12 mouse cellular contexts compared by ENCODE assay signal in genomic region chr4:141137740-141138139, GRCm38 (mm10). TPM values are rescaled to one million over a fixed set of nuclear protein-coding genes. Genes with fewer than 3 reads are reported as not detected.
DNase-seq lines count a peak whose midpoint lies in the region; ATAC-seq and TF ChIP-seq lines count a peak whose summit lies in the region.
"Not testable (repeated sequence)": the region's sequence is repeated elsewhere in the genome, so short reads cannot be mapped to it uniquely, and the experiment has no call there.
"Had no signal": no experiment of that assay in that cellular context is flagged by ENCODE, and none has a peak within 500 bp of the region (broad histone marks: within the 10 kb centered on the region; RNA-seq: fewer than 3 reads in every experiment).

No protein-coding gene starts in this region.

- not testable (repeated sequence) for TF ChIP-seq POLR2A in kidney, adult 2 months (IDR thresholded peaks at IDR 0.05; ENCODE audit: low read depth, low read length)

- ATAC-seq in hindbrain, embryonic 12.5 days (ENCODE audit: low FRiP score); limb, embryonic 15.5 days (ENCODE audit: insufficient number of reproducible peaks, low FRiP score, low TSS enrichment, low read depth); lung, embryonic 16.5 days (ENCODE audit: low read depth); neural tube, embryonic 13.5 days (ENCODE audit: low read depth): not testable (repeated sequence)

- H3K9ac ChIP-seq in hindbrain, embryonic 12.5 days; limb, embryonic 15.5 days; neural tube, embryonic 13.5 days: not testable (repeated sequence)
- H3K9ac ChIP-seq in lung, embryonic 16.5 days (ENCODE audit: low read length), result peak overlapping the region; percentile 37; the same call in 1 of the 2 replicates

- WGBS in embryonic facial prominence, embryonic 10.5 days, result 78% methylated on average over 3 of the region's 3 CpGs
- 81% methylated on average over 3 of the region's 3 CpGs for WGBS in hindbrain, embryonic 12.5 days
- 34% methylated on average over 3 of the region's 3 CpGs for WGBS in kidney, adult 2 months
- 61% methylated on average over 3 of the region's 3 CpGs for WGBS in limb, embryonic 15.5 days
- WGBS in lung, embryonic 16.5 days, result 57% methylated on average over 2 of the region's 3 CpGs
- WGBS in neural tube, embryonic 13.5 days, result 73% methylated on average over 3 of the region's 3 CpGs

- H3K4me1 ChIP-seq in embryonic facial prominence, embryonic 10.5 days, result peaks cover 57% of the 10 kb centered on the region
- H3K4me1 ChIP-seq in hindbrain, embryonic 12.5 days, result peaks cover 50% of the 10 kb centered on the region
- H3K4me1 ChIP-seq in kidney, adult 2 months (ENCODE audit: control insufficient read depth, insufficient read depth, low read length), result peaks cover 48% of the 10 kb centered on the region
- H3K4me1 ChIP-seq in limb, embryonic 15.5 days, result peaks cover 50% of the 10 kb centered on the region
- H3K4me1 ChIP-seq in lung, embryonic 16.5 days (replicated peaks; ENCODE audit: control insufficient read depth, insufficient read depth, low read length), result peaks cover 52% of the 10 kb centered on the region
- peaks cover 60% of the 10 kb centered on the region for H3K4me1 ChIP-seq in neural tube, embryonic 13.5 days (replicated peaks)

- not testable (repeated sequence) for H3K27ac ChIP-seq in embryonic facial prominence, embryonic 10.5 days (replicated peaks); hindbrain, embryonic 12.5 days; limb, embryonic 15.5 days; lung, embryonic 16.5 days (ENCODE audit: low read length); neural tube, embryonic 13.5 days (replicated peaks)
- H3K27ac ChIP-seq in gastrocnemius, adult 2 months, result peak overlapping the region; percentile 99
- H3K27ac ChIP-seq in kidney, adult 2 months (ENCODE audit: insufficient read depth, low read depth, low read length), result peak overlapping the region; percentile 85; the same call in 1 of the 2 replicates

- peak overlapping the region; percentile 85 for H3K4me2 ChIP-seq in hindbrain, embryonic 12.5 days (replicated peaks)
- 0 out of 2 replicates have a peak overlapping the region, but pooled peaks have one; percentile 4 for H3K4me2 ChIP-seq in limb, embryonic 15.5 days
- H3K4me2 ChIP-seq in lung, embryonic 16.5 days (ENCODE audit: low read depth, low read length), result peak overlapping the region; percentile 81
- H3K4me2 ChIP-seq in neural tube, embryonic 13.5 days, result peak overlapping the region; percentile 72

- H3K9me3 ChIP-seq in embryonic facial prominence, embryonic 10.5 days; hindbrain, embryonic 12.5 days (replicated peaks); limb, embryonic 15.5 days; lung, embryonic 16.5 days (ENCODE audit: control insufficient read depth, low read length); neural tube, embryonic 13.5 days: not testable (repeated sequence)

- peak; percentile 32; the same call in 1 of the 2 replicates for TF ChIP-seq CTCF in gastrocnemius, adult 2 months (IDR thresholded peaks at IDR 0.05)
- TF ChIP-seq CTCF in kidney, adult 2 months (conservative IDR thresholded peaks at IDR 0.05; ENCODE audit: insufficient read depth, insufficient read length, low read depth, low read length), result 0 out of 2 replicates have a peak, but pooled peaks have one; percentile 1

- DNase-seq in B cell, adult 2 months, result peak; percentile 53 to 64
- DNase-seq in embryonic facial prominence, embryonic 10.5 days (ENCODE audit: low spot score); gastrocnemius, adult 2 months; kidney, adult 2 months: not testable (repeated sequence)

- peaks cover 29% of the 10 kb centered on the region for H3K36me3 ChIP-seq in embryonic facial prominence, embryonic 10.5 days (replicated peaks)
- not testable (repeated sequence) for H3K36me3 ChIP-seq in hindbrain, embryonic 12.5 days; kidney, adult 2 months (ENCODE audit: control insufficient read depth, insufficient read depth, low read length); limb, embryonic 15.5 days; lung, embryonic 16.5 days (ENCODE audit: control insufficient read depth, insufficient read depth, low read length); neural tube, embryonic 13.5 days

- not testable (repeated sequence) for H3K27me3 ChIP-seq in embryonic facial prominence, embryonic 10.5 days (replicated peaks; ENCODE audit: low read depth, poor library complexity, severe bottlenecking); hindbrain, embryonic 12.5 days; kidney, adult 2 months (replicated peaks; ENCODE audit: control insufficient read depth, insufficient read depth, low read length); limb, embryonic 15.5 days; lung, embryonic 16.5 days (ENCODE audit: control insufficient read depth, insufficient read depth, low read depth, low read length); neural tube, embryonic 13.5 days

- intact Hi-C loops in gastrocnemius, adult 2 months (cut with DNase I), result loop anchor here (5.0 kb wide), 1 partner anchor 60 kb away; the partner anchor contains the start of gene Necap2

- H3K4me3 ChIP-seq in embryonic facial prominence, embryonic 10.5 days, result peak overlapping the region; percentile 75
- peak overlapping the region; percentile 84 for H3K4me3 ChIP-seq in gastrocnemius, adult 2 months
- H3K4me3 ChIP-seq in hindbrain, embryonic 12.5 days; kidney, adult 2 months (ENCODE audit: insufficient read depth, low read depth, low read length): not testable (repeated sequence)
- H3K4me3 ChIP-seq in limb, embryonic 15.5 days, result peak overlapping the region; percentile 88
- peak overlapping the region; percentile 91 for H3K4me3 ChIP-seq in lung, embryonic 16.5 days (ENCODE audit: low read length)
- peak overlapping the region; percentile 92; the same call in 1 of the 2 replicates for H3K4me3 ChIP-seq in neural tube, embryonic 13.5 days

RNA-seq across cellular contexts. Expression of gene Szrd1, which starts 1.8 kb away (rescaled TPM):
- polyA plus RNA-seq in embryonic facial prominence, embryonic 10.5 days (2016; fragmentation: Nextera tagmentation; extraction: Ambion mirVana), result 37.4 and 39.0 TPM in 2 replicates
- 100 to 1,000 TPM; 146 to 163 TPM for total RNA-seq in gastrocnemius, adult 2 months (2021)
- polyA plus RNA-seq in hindbrain, embryonic 12.5 days (2016; fragmentation: Nextera tagmentation; extraction: Ambion mirVana), result 30.7 and 32.4 TPM in 2 replicates
- polyA plus RNA-seq in kidney, adult 2 months (2012; rRNA removed), result 59.3 and 60.3 TPM in 2 replicates
- 46.9 and 51.9 TPM in 2 replicates for polyA plus RNA-seq in limb, embryonic 15.5 days (2015; fragmentation: Nextera tagmentation; extraction: Ambion mirVana)
- polyA plus RNA-seq in lung, embryonic 16.5 days (2015; fragmentation: Nextera tagmentation; extraction: Ambion mirVana), result 42.4 and 44.6 TPM in 2 replicates
- 23.4 and 27.2 TPM in 2 replicates for polyA plus RNA-seq in neural tube, embryonic 13.5 days (2015; fragmentation: Nextera tagmentation; extraction: Ambion mirVana)

RNA-seq across cellular contexts. Expression of gene Fbxo42, which starts 10.0 kb away (rescaled TPM):
- polyA plus RNA-seq in embryonic facial prominence, embryonic 10.5 days (2016; fragmentation: Nextera tagmentation; extraction: Ambion mirVana), result 29.3 and 30.6 TPM in 2 replicates
- 10 to 100 TPM; 10.8 to 10.9 TPM for total RNA-seq in gastrocnemius, adult 2 months (2021)
- polyA plus RNA-seq in hindbrain, embryonic 12.5 days (2016; fragmentation: Nextera tagmentation; extraction: Ambion mirVana), result 28.3 and 28.6 TPM in 2 replicates
- polyA plus RNA-seq in kidney, adult 2 months (2012; rRNA removed), result 11.7 and 13.0 TPM in 2 replicates
- polyA plus RNA-seq in limb, embryonic 15.5 days (2015; fragmentation: Nextera tagmentation; extraction: Ambion mirVana), result 22.5 and 25.4 TPM in 2 replicates
- 19.3 and 21.1 TPM in 2 replicates for polyA plus RNA-seq in lung, embryonic 16.5 days (2015; fragmentation: Nextera tagmentation; extraction: Ambion mirVana)
- polyA plus RNA-seq in neural tube, embryonic 13.5 days (2015; fragmentation: Nextera tagmentation; extraction: Ambion mirVana), result 23.2 and 24.2 TPM in 2 replicates

RNA-seq across cellular contexts. Expression of gene Spata21, which starts 49.6 kb away (rescaled TPM):
- polyA plus RNA-seq in embryonic facial prominence, embryonic 10.5 days (2016; fragmentation: Nextera tagmentation; extraction: Ambion mirVana), result 0.05 and 0.11 TPM in 2 replicates
- not detected for total RNA-seq in gastrocnemius, adult 2 months (2021)
- polyA plus RNA-seq in hindbrain, embryonic 12.5 days (2016; fragmentation: Nextera tagmentation; extraction: Ambion mirVana), result 0.13 TPM in 1 of 2 replicates, not detected in the other
- 0.03 and 0.26 TPM in 2 replicates for polyA plus RNA-seq in kidney, adult 2 months (2012; rRNA removed)
- polyA plus RNA-seq in limb, embryonic 15.5 days (2015; fragmentation: Nextera tagmentation; extraction: Ambion mirVana), result 0.14 and 0.36 TPM in 2 replicates
- 0.14 and 0.51 TPM in 2 replicates for polyA plus RNA-seq in lung, embryonic 16.5 days (2015; fragmentation: Nextera tagmentation; extraction: Ambion mirVana)
- polyA plus RNA-seq in neural tube, embryonic 13.5 days (2015; fragmentation: Nextera tagmentation; extraction: Ambion mirVana), result not detected in 2 replicates
- total RNA-seq: adrenal gland, adult 18-20 months; gastrocnemius, postnatal 14 days; heart, postnatal 14 days had no signal
- polyA plus RNA-seq: C2C12 had no signal

RNA-seq across cellular contexts. Expression of gene Necap2, which starts 59.6 kb away (rescaled TPM):
- polyA plus RNA-seq in embryonic facial prominence, embryonic 10.5 days (2016; fragmentation: Nextera tagmentation; extraction: Ambion mirVana), result 65.6 and 69.4 TPM in 2 replicates
- total RNA-seq in gastrocnemius, adult 2 months (2021), result 10 to 100 TPM; 13.1 to 16.5 TPM
- polyA plus RNA-seq in hindbrain, embryonic 12.5 days (2016; fragmentation: Nextera tagmentation; extraction: Ambion mirVana), result 57.6 and 60.7 TPM in 2 replicates
- 60.3 and 64.9 TPM in 2 replicates for polyA plus RNA-seq in kidney, adult 2 months (2012; rRNA removed)
- polyA plus RNA-seq in limb, embryonic 15.5 days (2015; fragmentation: Nextera tagmentation; extraction: Ambion mirVana), result 95.8 and 104 TPM in 2 replicates
- polyA plus RNA-seq in lung, embryonic 16.5 days (2015; fragmentation: Nextera tagmentation; extraction: Ambion mirVana), result 108 and 116 TPM in 2 replicates
- 55.5 and 58.7 TPM in 2 replicates for polyA plus RNA-seq in neural tube, embryonic 13.5 days (2015; fragmentation: Nextera tagmentation; extraction: Ambion mirVana)

Comparison
In these comparisons a context has a peak if more than half of its experiments do, and no peak if none do; other contexts are left out.
1. H3K4me2 ChIP-seq: peak in every context shown above with its lines; median percentile 85 in hindbrain, embryonic 12.5 days; 81 in lung, embryonic 16.5 days; 72 in neural tube, embryonic 13.5 days; 4 in limb, embryonic 15.5 days.